Mouse (Mus musculus) gastrocnemius, postnatal 25 days (tissue): Measurements from ENCODE around the gene Ttc7. TPM values are rescaled to one million over a fixed set of nuclear protein-coding genes. Genes with fewer than 3 reads are reported as not detected.
"Not testable (repeated sequence)": the region's sequence is repeated elsewhere in the genome, so short reads cannot be mapped to it uniquely, and the experiment has no call there.

ENCODE experiments used
- DNase-seq: peaks from one replicate; pipeline ENCODE4 v3.0.0; 2022
- total RNA-seq, 2 experiments: library from RNA; stranded (reverse); gene quantifications; 1 replicate in 1 of 2; 2 replicates in 1 of 2; pipeline ENCODE4 v1.2.3; 2021

The Ttc7 gene
- total RNA-seq, 2 experiments from 2014 or later, result 7.1 to 8.4 TPM

GRCm38 (mm10) chr17:87285731-87286465, 3.2 kb downstream of the Ttc7 start:
- no peak for DNase-seq

GRCm38 (mm10) chr17:87286481-87287143, 3.9 kb downstream of the Ttc7 start:
- no peak for DNase-seq

- no peak for DNase-seq
These were observed 4.6 kb downstream of the Ttc7 start for GRCm38 (mm10) chr17:87287197-87287777.

GRCm38 (mm10) chr17:87288131-87288530, 5.4 kb downstream of the Ttc7 start:
- DNase-seq, result no peak

GRCm38 (mm10) chr17:87289367-87289766, 6.7 kb downstream of the Ttc7 start:
- DNase-seq, result no peak

GRCm38 (mm10) chr17:87291037-87291436, 8.4 kb downstream of the Ttc7 start:
- no peak for DNase-seq

- no peak for DNase-seq
These were observed 9.1 kb downstream of the Ttc7 start for GRCm38 (mm10) chr17:87291782-87292181.

- no peak for DNase-seq
These were observed 10.4 kb downstream of the Ttc7 start for GRCm38 (mm10) chr17:87293125-87293524.

GRCm38 (mm10) chr17:87295738-87296137, 13.1 kb downstream of the Ttc7 start:
- no peak for DNase-seq

- DNase-seq, result not testable (repeated sequence)
These were observed 14.0 kb downstream of the Ttc7 start for GRCm38 (mm10) chr17:87296701-87297100.

GRCm38 (mm10) chr17:87298944-87299343, 16.3 kb downstream of the Ttc7 start:
- DNase-seq, result no peak

- no peak for DNase-seq
These were observed 17.7 kb downstream of the Ttc7 start for GRCm38 (mm10) chr17:87300340-87300739.

- DNase-seq, result not testable (repeated sequence)
These were observed 18.9 kb downstream of the Ttc7 start for GRCm38 (mm10) chr17:87301607-87302006.

- DNase-seq, result peak; percentile 28
These were observed 19.5 kb downstream of the Ttc7 start for GRCm38 (mm10) chr17:87302014-87302794.

- no peak for DNase-seq
These were observed 21.6 kb downstream of the Ttc7 start for GRCm38 (mm10) chr17:87304151-87304894.

GRCm38 (mm10) chr17:87305065-87305464, 22.4 kb downstream of the Ttc7 start:
- no peak for DNase-seq

GRCm38 (mm10) chr17:87306746-87307145, 24.1 kb downstream of the Ttc7 start:
- no peak for DNase-seq

GRCm38 (mm10) chr17:87309073-87309788, 26.5 kb downstream of the Ttc7 start:
- peak; percentile 36 for DNase-seq

- DNase-seq, result no peak
These were observed 27.8 kb downstream of the Ttc7 start for GRCm38 (mm10) chr17:87310497-87310896.

GRCm38 (mm10) chr17:87312351-87312750, 29.7 kb downstream of the Ttc7 start:
- no peak for DNase-seq
